Mouse (Mus musculus) E14TG2a.4 (cell line): Measurements from ENCODE around the gene Lmbr1.
A peak's percentile ranks its signal among the peaks of the same experiment; 100 is the strongest.

Experiments
- H3K27me3 ChIP-seq: 2 replicates; pipeline ENCODE4 v1.6.1; 2014; ENCODE audit warnings: low read length, control low read depth; ENCODE audit not compliant: insufficient read depth
- H3K36me3 ChIP-seq: 2 replicates; pipeline ENCODE4 v1.6.1; 2014; ENCODE audit warnings: low read length, control low read depth; ENCODE audit not compliant: insufficient read depth
- H3K4me1 ChIP-seq: replicated peaks from 2 replicates; pipeline ENCODE4 v1.6.1; 2014; ENCODE audit warnings: low read depth, low read length, control low read depth
- H3K4me3 ChIP-seq: replicated peaks from 2 replicates; pipeline ENCODE4 v1.5.1; 2014; ENCODE audit warnings: mild to moderate bottlenecking, low read length
- H3K9me3 ChIP-seq: 2 replicates; pipeline ENCODE4 v1.6.1; 2014; ENCODE audit warnings: low read length, control low read depth
- CTCF ChIP-seq: conservative IDR thresholded peaks from 2 replicates; pipeline ENCODE4 v1.5.1; 2014; ENCODE audit warnings: low read length
- NANOG ChIP-seq: IDR thresholded peaks from 2 replicates; pipeline ENCODE4 v1.6.1; 2014; ENCODE audit warnings: borderline replicate concordance, low read length, mixed read lengths
- POU5F1 ChIP-seq: IDR thresholded peaks from 2 replicates; pipeline ENCODE4 v1.6.1; 2014; ENCODE audit warnings: low read length, borderline replicate concordance

The Lmbr1 gene

GRCm38 (mm10) chr5:29196264-29196658, 181.9 kb downstream of the Lmbr1 start:
- H3K9me3 ChIP-seq = no peaks in the 10 kb centered on the region
- peaks cover 58% of the 10 kb centered on the region for H3K4me1 ChIP-seq
- H3K27me3 ChIP-seq = no peaks in the 10 kb centered on the region
- no peak for TF ChIP-seq NANOG
- no peak for TF ChIP-seq POU5F1
- no peak for TF ChIP-seq CTCF
- no peaks in the 10 kb centered on the region for H3K36me3 ChIP-seq
- H3K4me3 ChIP-seq = peak overlapping the region; percentile 81

- no peaks in the 10 kb centered on the region for H3K9me3 ChIP-seq
- no peak for TF ChIP-seq CTCF
- no peak for TF ChIP-seq NANOG
- TF ChIP-seq POU5F1 = no peak
- no peaks in the 10 kb centered on the region for H3K27me3 ChIP-seq
- peaks cover 52% of the 10 kb centered on the region for H3K4me1 ChIP-seq
- H3K4me3 ChIP-seq = peak within 1 kb of the TSS; percentile 86
- H3K36me3 ChIP-seq = no peaks in the 10 kb centered on the region
These were observed 182.5 kb downstream of the Lmbr1 start, which contains the start of gene Rnf32 for GRCm38 (mm10) chr5:29195570-29196263. TSS of gene Rnf32 (plus strand) at chr5:29195992.

GRCm38 (mm10) chr5:29195231-29195569, 183.0 kb downstream of the Lmbr1 start:
- Histone ChIP-seq H3K4me1 (peaks cover 47% of the 10 kb centered on the region), H3K27me3 (no peaks in the 10 kb centered on the region), H3K36me3 (no peaks in the 10 kb centered on the region), H3K4me3 (peak overlapping the region; percentile 86), H3K9me3 (no peaks in the 10 kb centered on the region)
- TF ChIP-seq NANOG (no peak), POU5F1 (no peak), CTCF (no peak)

GRCm38 (mm10) chr5:29186798-29187197, 191.4 kb downstream of the Lmbr1 start:
- no peak for TF ChIP-seq POU5F1
- no peak for TF ChIP-seq NANOG
- no peak for TF ChIP-seq CTCF
- H3K27me3 ChIP-seq = no peaks in the 10 kb centered on the region
- H3K9me3 ChIP-seq = no peaks in the 10 kb centered on the region

More at GRCm38 (mm10) chr5:29186798-29187197, 191.4 kb downstream of the Lmbr1 start:
- Histone ChIP-seq H3K36me3 (no peaks in the 10 kb centered on the region), H3K4me3 (no peak overlapping the region), H3K4me1 (no peaks in the 10 kb centered on the region)
